Mouse (Mus musculus) liver, embryonic 13.5 days (tissue): Measurements from ENCODE around the gene Ifi202b. TPM values are rescaled to one million over a fixed set of nuclear protein-coding genes. Genes with fewer than 3 reads are reported as not detected.
"Not testable (repeated sequence)": the region's sequence is repeated elsewhere in the genome, so short reads cannot be mapped to it uniquely, and the experiment has no call there.

ENCODE experiments used
- ATAC-seq: fragments of 200-750 bp; cut with Nextera tagmentation; 2 replicates; pipeline ENCODE4 v1.8.0; 2017; ENCODE audit warnings: low read depth, mild to moderate bottlenecking, moderate number of reproducible peaks, moderate library complexity
- DNase-seq: peaks from one replicate; pipeline ENCODE4 v3.0.0; 2022
- H3K27ac ChIP-seq: fragments of 300-500 bp; sonication (generic); 2 replicates; pipeline ENCODE4 v1.5.1; 2015; ENCODE audit warnings: moderate library complexity, mild to moderate bottlenecking, inconsistent platforms
- H3K27me3 ChIP-seq: fragments of 300-500 bp; sonication (generic); 2 replicates; pipeline ENCODE4 v1.6.1; 2015; ENCODE audit warnings: mild to moderate bottlenecking, inconsistent platforms
- H3K36me3 ChIP-seq: fragments of 300-500 bp; sonication (generic); 2 replicates; pipeline ENCODE4 v1.6.1; 2015; ENCODE audit warnings: mild to moderate bottlenecking, inconsistent platforms
- H3K4me1 ChIP-seq: fragments of 300-500 bp; sonication (generic); replicated peaks from 2 replicates; pipeline ENCODE4 v1.6.1; 2015; ENCODE audit warnings: inconsistent platforms
- H3K4me2 ChIP-seq: fragments of 300-500 bp; sonication (generic); 2 replicates; pipeline ENCODE4 v1.6.1; 2015; ENCODE audit warnings: inconsistent platforms, mild to moderate bottlenecking, moderate library complexity
- H3K4me3 ChIP-seq: fragments of 300-500 bp; sonication (generic); replicated peaks from 2 replicates; pipeline ENCODE4 v1.5.1; 2015; ENCODE audit warnings: mild to moderate bottlenecking, inconsistent platforms
- H3K9ac ChIP-seq: fragments of 300-500 bp; sonication (generic); 2 replicates; pipeline ENCODE4 v1.6.1; 2015; ENCODE audit warnings: mild to moderate bottlenecking, inconsistent platforms
- H3K9me3 ChIP-seq: fragments of 300-500 bp; sonication (generic); replicated peaks from 2 replicates; pipeline ENCODE4 v1.6.1; 2016; ENCODE audit warnings: inconsistent platforms
- WGBS: fragments of 180-500 bp; shearing (Covaris S2); methylation state at CpG from one replicate; pipeline ENCODE4 v1.1.7; 2015; ENCODE audit not compliant: insufficient replicate concordance; 5-methylcytosine and 5-hydroxymethylcytosine counted together
- polyA plus RNA-seq: library from polyadenylated mRNA; unstranded; fragments of >200 nt; fragmentation: Nextera tagmentation; extraction: Ambion mirVana; gene quantifications from 2 replicates; pipeline ENCODE4 v1.2.1, GENCODE M21; 2015

Gene Ifi202b
- not detected in 2 replicates for polyA plus RNA-seq

DNA sequence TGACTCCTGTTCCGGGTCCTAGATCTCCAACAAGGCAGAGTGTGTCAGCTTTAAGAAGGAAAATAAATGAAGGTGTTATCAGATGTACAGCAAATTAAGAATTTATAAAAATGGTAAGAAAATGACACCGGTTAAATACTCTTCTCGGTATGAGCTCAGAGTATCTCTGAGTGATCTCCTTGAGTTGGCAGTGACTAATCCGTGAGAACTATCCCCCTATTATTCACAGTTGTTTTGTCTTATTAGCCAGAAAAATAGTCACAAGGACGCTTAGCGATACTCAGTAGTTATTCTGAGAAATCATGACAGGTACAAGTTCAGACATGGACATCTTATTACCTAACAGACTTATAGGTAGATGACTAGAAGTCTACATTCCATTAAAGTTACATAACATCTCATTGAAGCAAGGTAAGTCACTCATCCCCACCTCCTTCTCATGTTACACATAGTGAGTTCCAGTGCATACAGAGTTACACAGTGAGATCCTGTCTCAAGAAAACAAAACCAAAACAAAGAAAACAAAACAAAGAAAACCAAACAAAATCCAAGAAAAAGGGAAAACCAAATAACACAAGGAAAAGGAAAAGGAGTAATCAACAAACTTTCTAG is at the start of gene Ifi202b:
TSS of gene Ifi202b (minus strand) at position 51 of the 612 bp plus-strand sequence.
- H3K27me3 ChIP-seq, H3K9ac ChIP-seq, H3K4me3 ChIP-seq, DNase-seq, H3K27ac ChIP-seq, H3K36me3 ChIP-seq, H3K9me3 ChIP-seq, H3K4me1 ChIP-seq, ATAC-seq, H3K4me2 ChIP-seq: not testable (repeated sequence)
- WGBS: 73% methylated on average over 6 of the region's 6 CpGs

DNA sequence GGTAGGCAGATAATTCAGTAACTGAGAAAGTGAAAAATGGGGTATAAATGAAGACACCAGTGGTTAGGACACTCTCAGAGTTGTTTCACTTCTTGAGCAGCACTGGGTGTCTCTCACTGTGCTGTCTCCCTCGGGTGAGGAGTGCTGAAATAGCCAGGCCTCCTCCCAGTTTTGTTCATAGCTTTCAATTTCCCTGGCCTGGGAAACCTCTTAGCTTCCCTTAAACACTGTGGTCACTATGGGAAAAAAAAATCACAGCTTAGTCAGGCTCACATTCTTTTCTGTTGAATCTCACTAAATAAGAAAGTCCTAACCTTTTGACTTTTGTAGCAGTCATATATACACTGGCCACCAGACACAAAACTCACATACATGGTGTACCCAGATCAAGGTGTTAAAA is 49.2 kb upstream of the Ifi202b start, which contains the start of gene Ifi205:
TSS of gene Ifi205 (minus strand) at position 113 of the 400 bp plus-strand sequence.
- no peaks in the 10 kb centered on the region for H3K27me3 ChIP-seq
- no peak within 1 kb of the TSS for H3K4me2 ChIP-seq
- H3K4me1 ChIP-seq: no peaks in the 10 kb centered on the region
- DNase-seq (no peak), ATAC-seq (no peak)
- no peak within 1 kb of the TSS for H3K27ac ChIP-seq
- no peaks in the 10 kb centered on the region for H3K9me3 ChIP-seq
- H3K9ac ChIP-seq: no peak within 1 kb of the TSS
- 26% methylated on average over 1 of the region's 1 CpGs for WGBS
- no peak within 1 kb of the TSS for H3K4me3 ChIP-seq
- H3K36me3 ChIP-seq: no peaks in the 10 kb centered on the region

DNA sequence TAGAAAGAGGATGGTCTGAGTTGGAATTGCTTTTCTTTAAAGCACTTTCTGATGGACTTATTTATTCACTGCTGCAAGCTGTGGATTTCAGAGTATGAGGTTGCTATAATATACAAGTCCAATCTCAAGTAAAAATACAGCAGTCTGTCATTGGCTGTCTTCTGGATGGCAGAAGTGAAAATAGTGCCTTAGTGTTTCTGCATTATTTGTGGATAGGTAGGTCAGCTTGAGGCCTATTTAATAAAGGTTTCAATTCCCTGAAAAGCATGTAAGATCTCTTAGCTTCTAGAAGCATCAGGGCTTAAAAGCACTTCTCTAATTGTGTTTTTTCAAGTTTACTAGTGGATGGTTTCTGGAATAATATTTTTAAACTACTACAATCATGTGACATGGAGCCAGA is 24.5 kb upstream of the Ifi202b start:
- not testable (repeated sequence) for ATAC-seq, H3K9ac ChIP-seq, H3K4me2 ChIP-seq, H3K27ac ChIP-seq, H3K9me3 ChIP-seq, H3K27me3 ChIP-seq, H3K36me3 ChIP-seq, H3K4me1 ChIP-seq, H3K4me3 ChIP-seq, DNase-seq

DNA sequence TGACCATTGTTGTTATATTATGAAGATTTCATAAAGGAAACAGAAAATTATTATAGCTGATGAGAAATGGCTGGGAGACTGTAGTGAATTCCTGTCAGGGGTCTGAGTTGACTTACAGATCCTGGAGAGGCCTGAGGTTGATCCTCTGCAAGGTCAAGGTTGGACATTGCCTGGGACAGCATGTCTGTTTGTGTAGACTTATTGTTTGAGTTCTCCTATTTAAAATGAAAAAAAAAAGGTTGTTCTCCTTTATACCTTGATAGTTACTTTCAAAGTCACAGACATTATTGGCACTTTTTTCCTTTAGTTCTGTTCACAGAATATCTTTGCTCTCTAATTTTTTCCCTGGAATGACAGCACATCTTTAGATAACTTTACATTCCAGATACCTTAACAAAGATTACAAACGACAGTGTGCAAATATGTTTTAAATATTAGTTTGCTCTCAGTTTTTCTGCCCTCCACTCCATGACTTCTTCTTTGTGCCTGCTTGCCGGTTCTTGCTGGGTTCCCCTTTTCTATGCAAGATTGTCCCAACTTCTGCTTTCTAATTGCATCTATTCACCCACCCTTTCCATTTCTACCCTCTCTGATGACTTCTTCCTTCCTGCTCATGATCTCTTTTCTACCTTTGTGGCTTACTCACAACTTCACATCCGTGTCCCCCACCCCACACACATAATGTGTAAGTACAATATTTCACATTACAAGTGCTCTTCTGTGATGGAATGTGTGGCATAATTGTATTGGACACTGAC is 22.0 kb upstream of the Ifi202b start:
- H3K27me3 ChIP-seq: not testable (repeated sequence)
- 20% methylated on average over 2 of the region's 3 CpGs for WGBS

DNA sequence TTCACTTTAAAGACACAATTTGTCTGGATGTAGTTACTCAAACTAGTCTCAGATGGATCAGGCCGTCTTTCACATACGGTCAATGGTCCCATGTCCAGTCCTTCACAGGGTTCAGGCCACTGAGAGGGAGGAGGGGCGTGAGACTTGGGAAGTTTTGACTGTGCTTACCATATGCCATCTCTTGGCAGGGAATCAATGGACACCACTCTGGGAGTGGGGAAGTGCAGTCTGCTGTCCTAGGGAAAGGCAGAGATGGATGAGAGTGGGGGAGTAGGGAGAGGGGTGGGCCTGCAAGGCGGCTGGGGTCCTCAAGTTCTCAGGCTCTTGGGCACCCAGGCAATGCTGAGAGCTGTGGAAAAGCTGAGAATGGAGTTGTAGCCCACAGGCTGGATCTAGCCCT is 12.5 kb upstream of the Ifi202b start:
- WGBS: 70% methylated on average over 4 of the region's 4 CpGs
- Histone ChIP-seq H3K36me3 (no peaks in the 10 kb centered on the region), H3K27me3 (no peaks in the 10 kb centered on the region), H3K4me3 (no peak overlapping the region), H3K27ac (no peak overlapping the region), H3K4me2 (no peak overlapping the region), H3K9me3 (no peaks in the 10 kb centered on the region), H3K9ac (no peak overlapping the region), H3K4me1 (no peaks in the 10 kb centered on the region)
- DNase-seq: no peak
- no peak for ATAC-seq

More for the DNA sequence above, 22.0 kb upstream of the Ifi202b start:
- not testable (repeated sequence) for H3K4me1 ChIP-seq, DNase-seq, H3K4me2 ChIP-seq, ATAC-seq, H3K9me3 ChIP-seq, H3K36me3 ChIP-seq, H3K9ac ChIP-seq, H3K4me3 ChIP-seq, H3K27ac ChIP-seq

DNA sequence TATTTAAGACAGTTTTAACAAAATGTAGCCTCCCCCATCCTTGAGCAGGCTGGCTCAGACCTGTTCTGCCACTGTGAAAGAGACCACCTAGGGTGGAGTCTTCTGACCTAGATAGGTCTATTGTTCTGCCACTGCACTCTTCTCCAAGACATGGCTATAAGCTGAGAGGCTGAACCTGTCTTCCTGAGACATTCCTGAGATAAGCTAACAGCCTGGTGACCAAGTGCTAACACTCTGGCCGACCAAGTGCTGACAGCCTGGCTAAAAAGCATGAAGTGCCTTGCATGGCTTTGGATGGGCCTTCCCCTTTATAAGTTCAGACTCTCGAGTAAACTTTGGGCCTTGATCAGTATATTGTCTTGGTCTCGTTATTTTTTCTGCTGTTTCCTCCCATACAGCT is 1.5 kb downstream of the Ifi202b start:
- H3K4me1 ChIP-seq, H3K9me3 ChIP-seq, H3K27me3 ChIP-seq, H3K36me3 ChIP-seq, H3K9ac ChIP-seq, H3K4me2 ChIP-seq, DNase-seq, ATAC-seq, H3K27ac ChIP-seq, H3K4me3 ChIP-seq: not testable (repeated sequence)
- 45% methylated on average over 3 of the region's 3 CpGs for WGBS

DNA sequence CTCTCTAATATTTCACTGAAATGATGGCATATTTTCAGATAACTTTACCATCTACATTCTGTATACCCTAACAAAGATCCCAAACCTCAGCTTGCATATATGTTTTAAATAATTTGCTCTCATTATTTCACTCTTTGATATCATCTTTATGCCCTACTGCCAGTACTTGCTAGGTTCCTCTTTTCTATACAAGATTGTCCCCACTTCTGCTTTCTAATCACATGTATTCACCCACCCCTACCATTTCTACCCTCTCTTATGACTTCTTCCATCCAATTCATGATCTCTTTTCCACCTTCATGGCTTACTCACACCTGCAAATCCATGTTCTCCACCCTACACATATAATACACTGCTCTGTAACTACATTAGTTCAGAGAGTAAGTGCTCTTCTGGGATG is 4.9 kb downstream of the Ifi202b start:
- H3K36me3 ChIP-seq: no peaks in the 10 kb centered on the region

DNA sequence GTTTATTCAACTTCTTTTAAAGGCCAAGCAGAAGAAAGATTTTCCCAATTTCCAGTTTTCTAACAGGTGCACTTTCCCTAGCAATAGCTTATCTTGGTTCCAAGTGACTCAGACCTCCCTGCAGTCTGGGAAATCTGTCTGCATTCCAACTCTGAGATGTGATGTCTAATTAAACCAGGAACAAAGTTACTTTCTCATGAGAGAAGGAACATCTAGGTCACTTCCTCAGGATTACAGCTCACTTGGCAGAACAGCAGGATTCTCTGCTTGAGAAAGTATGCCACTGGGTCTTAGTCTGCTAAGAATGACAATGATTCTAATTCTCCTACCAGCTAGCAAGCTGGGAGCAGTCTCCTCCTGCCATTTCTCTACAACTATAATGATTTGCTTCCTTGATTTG is 9.4 kb downstream of the Ifi202b start:
- H3K36me3 ChIP-seq: no peaks in the 10 kb centered on the region
- no peak overlapping the region for H3K27ac ChIP-seq
- no peak overlapping the region for H3K4me2 ChIP-seq
- ATAC-seq (no peak), DNase-seq (no peak)
- H3K4me1 ChIP-seq: no peaks in the 10 kb centered on the region
- H3K9ac ChIP-seq: no peak overlapping the region
- no peaks in the 10 kb centered on the region for H3K9me3 ChIP-seq
- H3K4me3 ChIP-seq: no peak overlapping the region
- H3K27me3 ChIP-seq: no peaks in the 10 kb centered on the region

More for the DNA sequence above, 4.9 kb downstream of the Ifi202b start:
- Histone ChIP-seq H3K4me1 (no peaks in the 10 kb centered on the region), H3K4me3 (no peak overlapping the region), H3K27ac (no peak overlapping the region), H3K4me2 (no peak overlapping the region), H3K9ac (no peak overlapping the region), H3K27me3 (no peaks in the 10 kb centered on the region), H3K9me3 (no peaks in the 10 kb centered on the region)
- DNase-seq: no peak
- ATAC-seq: no peak

DNA sequence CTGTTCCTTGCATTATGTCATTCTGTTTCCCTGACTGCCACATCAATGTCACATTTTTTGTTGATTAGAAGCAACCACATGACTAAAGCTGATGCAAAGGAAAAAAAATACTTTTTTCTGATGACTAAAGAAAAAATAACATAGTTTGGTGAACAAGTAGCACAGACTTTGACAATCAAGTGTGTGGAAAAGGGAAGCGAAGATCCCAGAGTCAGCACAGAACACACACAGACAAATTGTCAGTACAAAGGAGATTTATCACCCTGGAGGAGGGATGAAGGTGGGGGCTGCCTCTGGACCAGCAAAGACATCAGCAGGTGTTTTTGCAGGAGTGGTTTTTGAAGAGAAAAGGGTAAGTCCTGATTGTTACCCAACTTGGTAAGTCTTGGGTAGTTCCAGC is 21.1 kb downstream of the Ifi202b start:
- not testable (repeated sequence) for H3K27ac ChIP-seq, H3K4me2 ChIP-seq, H3K9ac ChIP-seq, ATAC-seq, H3K4me1 ChIP-seq, DNase-seq, H3K4me3 ChIP-seq, H3K9me3 ChIP-seq, H3K27me3 ChIP-seq, H3K36me3 ChIP-seq
- 54% methylated on average over 1 of the region's 1 CpGs for WGBS

DNA sequence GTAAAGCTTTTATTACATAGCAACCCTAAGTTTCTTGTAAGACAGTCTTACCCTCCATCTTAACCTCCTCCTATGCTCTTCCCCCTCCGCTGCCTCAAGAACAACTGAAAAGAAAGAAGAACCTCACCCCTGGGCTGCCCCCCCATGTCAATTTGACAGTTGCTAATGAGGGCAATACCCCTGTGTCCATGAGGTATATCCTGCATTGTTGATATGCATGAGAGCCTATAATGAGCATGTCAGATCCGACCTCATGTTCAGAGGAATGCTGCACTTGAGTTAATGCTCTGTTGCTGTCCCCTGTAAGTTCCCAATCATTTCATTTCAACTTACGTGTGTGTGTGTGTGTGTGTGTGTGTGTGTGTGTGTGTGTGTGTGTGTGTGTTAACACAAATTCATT is 22.5 kb downstream of the Ifi202b start:
- H3K27me3 ChIP-seq, H3K9me3 ChIP-seq, H3K4me2 ChIP-seq, DNase-seq, H3K4me3 ChIP-seq, H3K4me1 ChIP-seq, ATAC-seq, H3K36me3 ChIP-seq, H3K9ac ChIP-seq, H3K27ac ChIP-seq: not testable (repeated sequence)
- 54% methylated on average over 3 of the region's 3 CpGs for WGBS

DNA sequence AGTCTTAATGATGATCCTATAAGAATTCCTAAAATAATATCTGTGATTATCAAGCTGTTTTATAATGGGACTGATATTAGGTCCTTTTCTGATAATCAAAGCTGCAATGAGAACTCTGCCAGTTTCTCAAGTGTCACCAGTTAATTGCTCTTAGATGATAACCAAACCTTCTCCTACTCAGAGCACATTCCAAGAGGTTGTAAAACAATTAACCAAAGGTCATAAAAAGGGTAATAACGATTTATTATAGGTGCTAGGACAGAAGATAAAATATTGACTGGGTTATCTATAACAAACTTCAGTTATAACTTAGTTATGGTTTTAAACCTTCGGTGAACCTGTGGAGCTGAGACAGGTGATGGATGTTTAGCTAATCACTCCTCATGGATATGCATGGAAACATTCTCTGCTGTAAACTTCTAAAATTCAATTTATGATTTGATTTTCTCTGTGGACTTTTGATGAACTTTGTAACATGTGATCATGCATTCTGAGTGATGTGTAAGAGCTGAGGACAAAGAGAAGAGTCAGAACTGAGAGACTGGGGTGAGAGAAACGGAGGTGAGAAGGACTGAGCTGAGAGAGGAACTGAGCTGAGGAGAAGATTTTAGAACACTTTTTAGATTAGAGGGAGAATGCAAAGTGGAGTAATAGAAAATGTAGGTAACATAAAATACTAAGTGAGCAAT is 26.6 kb downstream of the Ifi202b start:
- H3K9me3 ChIP-seq, H3K4me1 ChIP-seq, H3K27ac ChIP-seq, H3K36me3 ChIP-seq, H3K27me3 ChIP-seq, H3K4me3 ChIP-seq, ATAC-seq, H3K4me2 ChIP-seq, DNase-seq, H3K9ac ChIP-seq: not testable (repeated sequence)
- 55% methylated on average over 3 of the region's 3 CpGs for WGBS
